Mouse (Mus musculus) lung, postnatal 0 days (tissue): ENCODE measurements around the gene Cobl.

Experiments used
- CTCF ChIP-seq: IDR thresholded peaks from 2 replicates; pipeline ENCODE4 v1.5.1; 2016; ENCODE audit warnings: antibody characterized with exemption, mild to moderate bottlenecking
- EP300 ChIP-seq: IDR thresholded peaks from 2 replicates; pipeline ENCODE4 v1.6.1; 2016; ENCODE audit warnings: antibody characterized with exemption, mild to moderate bottlenecking, control low read depth

DNA sequence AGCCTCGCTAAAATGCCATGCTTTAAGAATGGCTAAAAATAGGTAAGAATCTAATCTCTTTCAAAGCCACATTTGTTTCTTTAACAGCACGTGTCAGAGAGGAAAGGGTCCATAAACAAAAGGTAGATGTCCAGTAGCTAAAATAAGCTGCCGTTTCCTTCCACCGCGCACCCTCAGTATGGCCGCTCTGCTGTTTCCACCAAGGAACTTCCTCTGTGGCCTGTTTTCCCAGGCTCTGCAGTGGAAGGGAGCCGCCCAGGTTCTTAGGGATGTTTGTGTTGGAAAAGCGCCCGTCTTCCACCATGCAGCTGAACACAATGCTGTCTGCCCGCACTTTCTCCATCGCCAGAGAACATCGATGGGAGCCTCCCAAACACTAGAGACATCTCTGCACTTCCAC lies 128.6 kb downstream of the Cobl start:
- no peak for TF ChIP-seq CTCF
- TF ChIP-seq EP300, result peak; percentile 94
